Mouse (Mus musculus) kidney, adult 2 months (tissue): ENCODE results near the gene Arhgap20.

Source experiments
- CTCF ChIP-seq: fragments of 200-500 bp; conservative IDR thresholded peaks from 2 replicates; pipeline ENCODE4 v1.5.1; 2011; ENCODE audit warnings: low read depth, mild to moderate bottlenecking, control low read depth, low read length, moderate library complexity, mixed read lengths; ENCODE audit not compliant: insufficient read depth, insufficient read length
- POLR2A ChIP-seq: fragments of 200-500 bp; IDR thresholded peaks from one replicate; pipeline ENCODE4 v1.6.1; 2011; ENCODE audit warnings: low read depth, low read length, control low read depth

- no peak for TF ChIP-seq CTCF
- no peak for TF ChIP-seq POLR2A
Measured at GRCm38 (mm10) chr9:51776459-51776858, 11.3 kb downstream of the Arhgap20 start.
